Mouse (Mus musculus) adrenal gland (tissue): ENCODE results near the gene Rbm47.

Experiments used
- intact Hi-C: fragments of 180-260 bp; cut with DNase I; formaldehyde crosslinking; loops from one replicate; pipeline ENCODE4 v1.15.1; 2025

Rbm47 gene

DNA sequence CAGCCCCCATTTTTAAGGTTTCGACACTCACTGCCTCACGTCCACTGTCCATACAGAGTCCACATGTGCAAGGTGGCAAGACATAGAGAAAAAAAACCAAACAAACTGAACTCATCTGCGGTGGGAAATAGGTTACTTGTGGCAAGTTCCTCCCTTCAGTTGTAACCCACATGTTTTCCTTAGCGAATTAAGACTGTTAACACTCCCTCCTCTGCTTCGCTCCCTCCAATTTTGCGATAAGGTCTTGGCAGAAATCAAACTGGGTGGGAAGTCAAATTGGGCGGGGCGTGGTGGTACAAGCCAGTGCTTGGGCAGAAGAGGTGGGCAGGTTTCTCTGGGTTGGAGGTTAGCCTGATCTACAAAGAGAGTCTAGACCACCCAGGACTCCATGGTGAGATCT lies 101.2 kb downstream of the Rbm47 start:
- intact Hi-C loops: no loop called here

- intact Hi-C loops: no loop called here
Measured at GRCm38 (mm10) chr5:66070350-66070749, 102.6 kb downstream of the Rbm47 start.

DNA sequence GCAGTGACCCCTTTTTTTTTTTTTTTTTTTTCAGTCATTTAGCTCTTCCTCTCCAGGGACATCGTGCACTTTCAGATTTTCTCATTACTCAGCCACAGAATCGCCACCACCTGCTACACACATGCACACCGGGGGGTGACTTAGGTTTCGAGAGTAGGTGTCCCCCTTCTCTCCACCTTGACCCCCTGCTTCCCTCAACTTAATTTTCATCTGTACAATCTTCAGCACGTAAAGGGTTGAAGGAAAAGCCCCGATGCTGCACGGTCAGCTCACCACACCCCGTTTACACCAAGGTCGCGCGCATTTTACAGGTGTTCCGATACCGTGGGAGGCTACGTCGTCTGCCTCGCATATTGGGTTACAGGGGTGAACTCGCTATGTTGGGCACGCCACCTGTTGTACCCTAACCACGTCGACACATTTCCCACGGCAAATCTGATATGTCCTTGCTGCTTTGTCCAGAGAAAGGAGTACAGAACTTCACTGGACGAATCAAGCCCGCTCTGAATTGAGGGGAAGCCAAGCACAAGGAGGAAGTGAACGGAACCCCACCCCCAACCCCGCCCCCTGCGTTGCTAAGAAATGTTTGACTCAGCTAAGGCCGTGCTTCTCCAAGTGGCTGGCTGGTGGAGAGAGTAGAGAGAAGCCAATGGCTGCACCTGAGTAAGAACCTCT lies 103.3 kb downstream of the Rbm47 start:
- intact Hi-C loops: no loop called here

DNA sequence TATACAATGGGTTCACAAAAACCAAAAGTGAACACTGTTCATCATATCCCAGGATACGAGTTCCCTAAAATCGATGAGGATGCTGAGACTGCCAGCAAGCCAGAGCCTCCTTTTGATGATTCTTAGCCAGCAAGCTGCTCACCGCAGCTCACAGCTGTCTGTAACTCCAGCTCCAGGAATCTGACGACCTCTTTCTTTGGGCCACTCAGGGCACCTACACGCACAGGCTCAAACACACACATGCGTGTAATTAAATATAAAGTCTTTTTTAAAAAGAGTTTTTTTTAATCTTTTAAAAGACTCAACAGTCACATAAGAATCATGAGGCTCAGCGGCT lies 103.8 kb downstream of the Rbm47 start:
- intact Hi-C loops: no loop called here

DNA sequence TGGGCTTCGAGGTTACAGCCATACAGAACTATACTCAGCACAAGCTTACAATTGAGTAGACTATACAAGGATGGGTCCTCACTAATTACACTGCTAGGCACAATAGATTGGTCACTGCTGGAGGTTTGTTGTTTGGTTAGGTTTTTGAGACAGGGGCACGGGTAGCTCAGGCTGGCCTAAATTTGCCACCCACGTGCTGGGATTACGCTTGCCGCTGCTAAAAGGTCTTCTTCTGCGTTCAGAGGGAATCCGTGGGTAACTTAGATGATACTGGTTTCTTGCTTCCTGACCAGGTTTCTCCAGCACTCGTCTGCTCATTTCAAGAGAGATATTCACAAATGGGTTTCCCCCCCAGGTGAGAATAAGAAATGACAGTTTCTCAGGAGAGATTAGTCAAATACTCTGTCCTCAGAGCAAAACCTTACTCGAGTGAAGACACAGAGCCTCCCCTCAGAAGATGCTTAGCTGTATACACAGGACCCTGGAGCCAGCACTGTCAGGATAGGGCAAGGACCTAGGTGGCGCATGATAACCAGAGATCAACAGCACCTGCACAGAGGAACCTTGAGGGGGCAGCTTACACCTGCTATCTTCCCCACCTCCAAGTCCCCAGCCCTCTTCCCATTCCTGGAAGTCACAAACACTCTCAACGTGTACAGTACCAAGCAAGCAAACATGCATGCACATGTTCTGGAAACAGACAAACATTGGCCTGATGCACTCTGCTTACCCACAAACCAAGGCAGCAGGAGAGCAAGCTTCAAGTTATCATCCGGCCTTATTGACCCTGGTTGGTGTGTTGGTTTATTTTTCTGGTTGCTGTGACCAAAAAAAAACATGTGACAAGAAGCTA lies 104.6 kb downstream of the Rbm47 start:
- intact Hi-C loops: no loop called here

DNA sequence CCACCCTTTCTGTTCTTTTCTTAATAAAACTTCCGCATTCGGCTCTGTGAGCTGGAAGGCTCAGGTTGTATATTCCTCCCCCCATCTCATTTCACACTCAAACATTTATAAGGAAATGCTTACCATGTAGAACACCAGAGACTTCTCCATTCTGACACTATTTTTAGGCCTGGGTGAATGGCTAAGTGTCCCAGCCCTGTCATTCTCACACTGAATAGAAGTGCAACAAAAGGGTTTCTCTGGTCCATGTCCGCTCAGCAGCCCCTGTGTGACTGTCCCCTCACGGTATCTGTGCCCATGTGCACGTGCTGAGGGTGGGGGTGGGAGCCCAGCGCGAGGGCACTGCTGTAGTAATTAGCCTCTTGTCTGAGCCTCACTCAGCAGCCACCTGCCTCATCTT lies 105.7 kb downstream of the Rbm47 start:
- intact Hi-C loops: no loop called here

GRCm38 (mm10) chr5:66062930-66063220 lies 110.0 kb downstream of the Rbm47 start:
- intact Hi-C loops: no loop called here

DNA sequence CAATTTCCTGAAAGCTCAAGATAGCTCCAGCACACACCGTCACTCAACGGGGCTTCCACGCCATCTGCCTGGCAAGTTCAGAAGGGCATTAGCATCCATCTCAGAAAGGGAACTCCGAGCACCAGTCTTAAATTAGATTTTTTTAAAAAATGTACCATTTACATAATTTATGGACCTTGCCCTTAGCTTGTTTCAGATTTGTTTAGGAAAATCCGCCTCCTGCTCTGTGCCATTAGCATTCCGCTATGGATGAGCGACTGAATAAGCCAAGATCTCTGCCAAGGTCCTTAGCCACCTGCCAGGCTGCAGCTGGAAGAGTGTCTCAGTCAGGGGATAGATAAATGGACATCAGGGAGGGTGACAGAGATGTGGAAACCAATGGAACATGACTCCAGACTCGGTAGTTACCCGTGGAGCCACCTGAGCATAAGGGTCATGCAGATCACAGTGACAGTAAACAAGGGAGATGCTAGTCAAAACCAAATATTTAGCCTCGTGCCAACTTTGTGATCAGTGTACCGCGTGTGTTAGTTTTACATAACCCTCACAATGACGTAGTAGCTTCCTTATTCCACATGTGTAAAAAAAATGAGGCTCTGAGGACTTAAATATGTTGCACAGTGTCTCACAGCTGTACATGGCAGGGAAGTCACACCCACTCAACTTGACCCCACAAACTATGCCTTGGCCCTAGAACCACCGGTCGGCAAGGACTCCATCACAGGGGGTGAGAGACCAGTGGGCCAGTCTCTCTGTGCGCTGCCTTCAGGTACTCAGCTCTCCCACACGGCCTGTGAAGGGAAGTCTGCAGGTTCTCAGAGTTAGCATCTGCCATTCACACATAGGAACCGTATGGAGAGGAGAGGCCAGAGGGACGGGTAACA lies 110.6 kb downstream of the Rbm47 start:
- intact Hi-C loops: no loop called here

GRCm38 (mm10) chr5:66061667-66062045 lies 111.3 kb downstream of the Rbm47 start:
- intact Hi-C loops: no loop called here

DNA sequence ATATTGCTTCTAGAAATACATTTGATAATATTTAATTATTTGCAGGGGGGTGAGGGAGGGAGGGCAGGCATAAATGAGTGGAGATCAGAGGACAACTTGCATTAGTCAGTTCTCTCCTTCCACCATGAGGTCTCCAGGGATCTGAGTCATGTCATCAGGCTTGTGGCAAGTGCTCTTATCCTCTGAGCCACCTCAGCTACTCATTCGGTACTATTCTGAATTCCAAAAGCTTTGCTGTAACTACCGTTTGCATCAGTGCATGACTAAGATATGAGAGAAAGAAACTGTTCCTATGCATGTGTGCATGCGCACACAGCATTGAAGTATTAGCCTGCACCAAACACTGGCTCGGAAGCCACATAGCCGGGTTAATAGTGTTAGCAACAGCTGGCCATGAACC lies 114.1 kb downstream of the Rbm47 start:
- intact Hi-C loops: no loop called here

DNA sequence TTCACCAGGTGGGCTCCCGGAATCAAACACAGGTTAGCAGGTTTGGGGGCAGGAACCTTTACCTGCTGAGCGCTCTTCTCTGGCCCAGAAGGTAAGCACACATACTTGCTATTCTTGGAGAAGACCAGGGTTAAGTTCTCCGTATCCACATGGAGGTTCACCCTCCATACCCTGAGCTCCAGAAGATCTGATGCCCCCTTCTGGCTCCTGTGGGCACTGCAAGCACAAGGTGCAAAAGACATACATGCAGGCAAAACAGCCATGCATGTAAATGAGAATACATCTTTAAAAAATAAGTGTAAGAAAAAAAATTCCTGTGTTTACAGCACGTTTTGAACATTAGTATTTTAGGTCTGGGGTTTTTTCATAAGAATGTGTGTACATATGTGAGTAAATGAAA lies 116.2 kb downstream of the Rbm47 start:
- intact Hi-C loops: no loop called here

- intact Hi-C loops: no loop called here
Measured at GRCm38 (mm10) chr5:66054394-66054793, 118.5 kb downstream of the Rbm47 start.

GRCm38 (mm10) chr5:66052777-66053548 lies 120.0 kb downstream of the Rbm47 start:
- intact Hi-C loops: no loop called here

- intact Hi-C loops: no loop called here
Measured at GRCm38 (mm10) chr5:66050841-66051240, 122.1 kb downstream of the Rbm47 start.

DNA sequence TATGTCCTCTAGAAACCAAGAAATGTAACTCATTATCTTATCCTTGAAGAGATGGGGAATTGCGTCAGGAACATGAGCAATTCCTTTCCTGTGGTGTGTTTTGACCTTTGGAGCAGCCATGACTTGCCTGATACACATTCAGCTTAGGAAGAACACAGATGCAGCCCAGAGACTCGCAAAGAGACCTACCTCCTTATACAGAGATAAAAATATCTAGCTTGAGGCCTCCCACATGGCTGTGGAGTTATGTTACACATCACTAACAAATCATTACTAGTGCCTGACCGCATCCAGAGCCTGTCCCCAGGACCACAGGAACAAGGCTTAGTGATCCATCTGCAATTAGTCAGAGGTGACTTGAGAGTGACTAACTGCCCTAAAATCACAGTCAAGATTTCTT lies 126.6 kb downstream of the Rbm47 start:
- intact Hi-C loops: no loop called here

DNA sequence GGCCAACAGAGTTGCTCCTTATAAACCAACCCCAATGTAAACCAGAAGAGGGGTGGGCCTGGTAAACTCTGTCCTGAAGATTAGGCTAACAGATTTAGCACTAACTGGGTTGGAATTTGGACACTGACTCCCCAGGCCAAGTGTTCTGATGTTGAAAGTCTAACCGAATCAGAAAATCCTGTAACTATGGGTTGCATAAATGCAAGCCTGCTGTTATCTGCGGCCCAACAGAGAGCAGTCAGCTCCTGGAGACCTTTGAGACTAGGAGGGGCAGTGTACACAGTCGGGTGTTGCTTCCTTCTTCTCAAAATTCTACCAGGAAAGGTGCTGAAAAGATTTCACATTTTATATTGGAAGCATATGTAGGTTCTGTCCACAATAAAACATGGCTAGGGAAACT lies 129.0 kb downstream of the Rbm47 start:
- intact Hi-C loops: no loop called here

DNA sequence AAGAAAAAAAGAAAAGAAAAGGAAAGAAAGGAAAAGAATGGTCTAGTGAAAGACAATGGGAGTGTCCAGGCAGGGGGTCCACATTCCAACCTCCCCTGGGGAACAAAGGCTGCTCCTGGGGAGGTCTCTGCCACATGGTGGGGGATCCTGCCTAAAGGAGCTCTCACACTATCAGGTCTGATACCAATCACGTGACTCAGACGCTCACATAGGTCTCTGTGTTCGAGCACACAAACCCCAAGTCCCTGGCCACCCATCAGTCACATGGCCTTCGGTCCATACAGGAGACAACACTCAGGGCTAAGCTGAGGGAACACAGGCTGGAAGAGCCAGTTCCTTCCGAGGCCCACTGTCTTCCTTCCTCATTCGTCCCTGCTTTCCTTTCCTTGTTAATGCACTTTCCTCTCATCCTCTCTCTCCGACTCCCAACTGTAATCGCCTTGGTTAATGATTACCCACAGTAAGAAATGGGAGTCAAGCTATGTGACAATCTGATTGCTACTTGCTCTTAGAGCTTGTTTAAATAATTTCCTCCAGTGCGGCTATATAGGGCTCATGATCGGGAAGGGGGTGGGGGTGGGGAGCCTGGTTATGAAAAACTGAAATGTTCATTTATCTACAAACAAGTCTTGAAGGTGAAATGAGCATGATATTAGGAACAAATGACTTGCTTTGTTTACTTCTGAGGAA lies 130.1 kb downstream of the Rbm47 start:
- intact Hi-C loops: no loop called here

DNA sequence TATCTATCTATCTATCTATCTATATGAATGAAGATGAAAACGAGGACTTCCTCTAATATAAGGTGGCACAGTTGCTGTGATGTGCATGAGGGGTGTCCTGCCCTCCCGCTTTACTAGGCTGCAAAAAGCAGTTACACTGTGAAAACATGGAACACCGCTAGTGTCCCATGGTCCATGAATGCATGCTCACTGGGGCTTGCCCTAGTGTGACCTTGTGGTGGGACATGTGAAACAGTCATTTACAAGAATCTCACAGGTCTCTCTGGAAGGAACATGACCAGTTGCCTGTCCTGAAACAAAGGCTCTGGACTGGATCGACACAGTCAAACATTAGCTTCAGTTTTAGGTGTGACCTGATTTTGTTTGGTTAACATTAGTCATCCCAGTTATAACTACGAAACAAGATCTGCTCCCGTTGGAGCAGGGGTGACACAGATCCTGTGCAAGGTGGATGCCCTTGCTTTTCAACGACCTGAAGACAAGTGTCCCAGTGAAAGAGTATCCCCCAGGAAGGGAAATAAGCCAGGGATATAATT lies 132.1 kb downstream of the Rbm47 start:
- intact Hi-C loops: no loop called here

DNA sequence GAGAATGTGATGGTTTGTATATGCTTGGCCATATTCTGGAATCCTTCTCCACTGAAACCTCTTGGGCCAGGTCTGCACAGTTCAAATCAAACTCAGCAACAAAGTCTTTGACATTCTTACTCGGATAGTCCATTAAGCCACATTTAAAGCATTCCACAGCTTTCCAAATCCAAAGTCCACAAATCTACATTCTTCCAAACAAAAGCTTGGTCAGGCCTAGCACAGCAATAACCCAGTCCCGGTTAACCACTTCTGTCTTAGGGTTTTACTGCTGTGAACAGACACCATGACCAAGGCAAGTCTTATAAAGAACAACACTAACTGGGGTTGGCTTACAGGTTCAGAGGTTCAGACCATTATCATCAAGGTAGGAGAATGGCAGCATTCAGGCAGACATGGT lies 133.1 kb downstream of the Rbm47 start:
- intact Hi-C loops: no loop called here

GRCm38 (mm10) chr5:66037066-66037465 lies 135.9 kb downstream of the Rbm47 start:
- intact Hi-C loops: no loop called here
